ENCODE assay signal across 8 mouse cellular contexts in genomic region chr2:165874461-165875339, GRCm38 (mm10). TPM values are rescaled to one million over a fixed set of nuclear protein-coding genes. Genes with fewer than 3 reads are reported as not detected.
DNase-seq lines count a peak whose midpoint lies in the region; ATAC-seq and TF ChIP-seq lines count a peak whose summit lies in the region.

No protein-coding gene starts in this region.

- intact Hi-C loops in heart, postnatal 36 days (cut with DNase I): no loop called here

- H3K9ac ChIP-seq in ES-Bruce4 (ENCODE audit: low read depth, poor library complexity, severe bottlenecking): peak overlapping the region; percentile 23
- peak overlapping the region; percentile 47 for H3K9ac ChIP-seq in forebrain, postnatal 0 days
- H3K9ac ChIP-seq in lung, postnatal 0 days (replicated peaks; ENCODE audit: low read depth): no peak overlapping the region

- H3K36me3 ChIP-seq in ES-Bruce4 (ENCODE audit: control insufficient read depth, insufficient read depth, low read length, poor library complexity, severe bottlenecking): peaks cover 4% of the 10 kb centered on the region; the same call in 1 of the 2 replicates
- H3K36me3 ChIP-seq in forebrain, postnatal 0 days (ENCODE audit: insufficient read depth): peaks cover 29% of the 10 kb centered on the region
- no peaks in the 10 kb centered on the region for H3K36me3 ChIP-seq in lung, postnatal 0 days (ENCODE audit: insufficient read depth, low read length)

- H3K4me3 ChIP-seq in ES-Bruce4 (ENCODE audit: low read depth, low read length): peak overlapping the region; percentile 38
- H3K4me3 ChIP-seq in forebrain, postnatal 0 days (ENCODE audit: low read depth, low read length): 0 out of 2 replicates have a peak overlapping the region, but pooled peaks have one; percentile 2
- H3K4me3 ChIP-seq in lung, postnatal 0 days (ENCODE audit: low read depth, low read length): no peak overlapping the region

- 0 out of 2 replicates have a peak, but pooled peaks have one; percentile 46 for TF ChIP-seq EP300 in ES-Bruce4 (IDR thresholded peaks at IDR 0.05; ENCODE audit: insufficient read depth, low read depth, low read length)
- TF ChIP-seq EP300 in lung, postnatal 0 days (IDR thresholded peaks at IDR 0.05): peak; percentile 76

- H3K27me3 ChIP-seq in ES-Bruce4 (ENCODE audit: control insufficient read depth, insufficient read depth, low read length, poor library complexity, severe bottlenecking): no peaks in the 10 kb centered on the region
- no peaks in the 10 kb centered on the region for H3K27me3 ChIP-seq in forebrain, postnatal 0 days (ENCODE audit: insufficient read depth, low read length)
- no peaks in the 10 kb centered on the region for H3K27me3 ChIP-seq in lung, postnatal 0 days (replicated peaks; ENCODE audit: insufficient read depth, low read length)

- H3K4me2 ChIP-seq in forebrain, postnatal 0 days (ENCODE audit: low read depth): peak overlapping the region; percentile 57
- 0 out of 2 replicates have a peak overlapping the region, but pooled peaks have one; percentile 20 for H3K4me2 ChIP-seq in lung, postnatal 0 days (replicated peaks; ENCODE audit: low read depth, low read length)

- H3K4me1 ChIP-seq in ES-Bruce4 (ENCODE audit: control insufficient read depth, insufficient read depth, low read length): peaks cover 19% of the 10 kb centered on the region
- peaks cover 47% of the 10 kb centered on the region for H3K4me1 ChIP-seq in forebrain, postnatal 0 days (ENCODE audit: insufficient read depth)
- H3K4me1 ChIP-seq in lung, postnatal 0 days (ENCODE audit: insufficient read depth, low read depth, low read length): peaks cover 37% of the 10 kb centered on the region

- H3K9me3 ChIP-seq in ES-Bruce4 (replicated peaks; ENCODE audit: control insufficient read depth, insufficient read depth, low read length, poor library complexity, severe bottlenecking): no peaks in the 10 kb centered on the region
- no peaks in the 10 kb centered on the region for H3K9me3 ChIP-seq in forebrain, postnatal 0 days (ENCODE audit: low read length)
- H3K9me3 ChIP-seq in lung, postnatal 0 days (ENCODE audit: low read length): no peaks in the 10 kb centered on the region

- no peak for TF ChIP-seq CTCF in ES-Bruce4 (IDR thresholded peaks at IDR 0.05; ENCODE audit: low read depth, low read length)
- peak; percentile 20; the same call in 1 of the 2 replicates for TF ChIP-seq CTCF in brain, embryonic 14.5 days (IDR thresholded peaks at IDR 0.05; ENCODE audit: borderline replicate concordance, extremely low read depth, insufficient read depth, insufficient read length)
- TF ChIP-seq CTCF in forebrain, postnatal 0 days (IDR thresholded peaks at IDR 0.05; ENCODE audit: low read depth): peak; percentile 42; the same call in 1 of the 2 replicates
- peak; percentile 65 for TF ChIP-seq CTCF in lung, postnatal 0 days (IDR thresholded peaks at IDR 0.05)

- 31% methylated on average over 13 of the region's 13 CpGs for WGBS in forebrain, postnatal 0 days
- WGBS in lung, postnatal 0 days: 26% methylated on average over 13 of the region's 13 CpGs

- ATAC-seq in forebrain, postnatal 0 days: peak; percentile 86
- ATAC-seq in lung, postnatal 0 days: peak; percentile 86

- no peak for TF ChIP-seq POLR2A in ES-Bruce4 (IDR thresholded peaks at IDR 0.05; ENCODE audit: insufficient read depth, low read length)
- TF ChIP-seq POLR2A in brain, embryonic 14.5 days (IDR thresholded peaks at IDR 0.05; ENCODE audit: borderline replicate concordance, extremely low read depth, insufficient read depth, insufficient read length, poor library complexity, severe bottlenecking): peak; percentile 31; the same call in 1 of the 2 replicates

- DNase-seq in brain, embryonic 14.5 days (ENCODE audit: low read depth): peak; percentile 87
- DNase-seq in forebrain, postnatal 0 days: peak; percentile 76
- peak; percentile 78 to 81 for DNase-seq in heart, postnatal 36 days
- peak; percentile 69 to 79 for DNase-seq in layer of hippocampus, postnatal 10 days (ENCODE audit: low spot score in 2 of 2)
- DNase-seq in lung, postnatal 0 days (ENCODE audit: low spot score): peak; percentile 95
- peak; percentile 17 to 87 for DNase-seq in right cerebral cortex, adult 2 months (ENCODE audit: low spot score in 2 of 2)
- DNase-seq in thymus, postnatal 25 days: no peak

- H3K27ac ChIP-seq in ES-Bruce4 (ENCODE audit: insufficient read depth, low read length): peak overlapping the region; percentile 78
- peak overlapping the region; percentile 83 for H3K27ac ChIP-seq in forebrain, postnatal 0 days (ENCODE audit: low read depth, low read length)
- peak overlapping the region; percentile 90 for H3K27ac ChIP-seq in lung, postnatal 0 days (ENCODE audit: low read length)

RNA-seq across cellular contexts. Expression of gene Zmynd8, which starts 24.1 kb away (rescaled TPM):
- 231 and 237 TPM in 2 replicates for polyA plus RNA-seq in ES-Bruce4 (2011; ENCODE audit: insufficient read depth, insufficient read length, low read depth, missing spikeins)
- polyA plus RNA-seq in brain, embryonic 14.5 days (2012; rRNA removed): 49.7 and 75.8 TPM in 2 replicates
- total RNA-seq in forebrain, postnatal 0 days (2014; rRNA removed): 51.4 and 63.5 TPM in 2 replicates
- 37.7 and 45.7 TPM in 2 replicates for polyA plus RNA-seq in forebrain, postnatal 0 days (2015; fragmentation: Nextera tagmentation; extraction: Ambion mirVana)
- total RNA-seq in heart, postnatal 36 days (2021): 10 to 100 TPM; 46.5 to 48.0 TPM
- 100 to 1,000 TPM; 112 to 116 TPM for total RNA-seq in layer of hippocampus, postnatal 10 days (2021)
- polyA plus RNA-seq in lung, postnatal 0 days (2015; fragmentation: Nextera tagmentation; extraction: Ambion mirVana): 30.7 and 32.1 TPM in 2 replicates
